ENCODE assay signal across 9 mouse cellular contexts in genomic region chr9:48834006-48834405, GRCm38 (mm10). TPM values are rescaled to one million over a fixed set of nuclear protein-coding genes. Genes with fewer than 3 reads are reported as not detected.
DNase-seq lines count a peak whose midpoint lies in the region; ATAC-seq and TF ChIP-seq lines count a peak whose summit lies in the region.
"Had no signal": no experiment of that assay in that cellular context is flagged by ENCODE, and none has a peak within 500 bp of the region (broad histone marks: within the 10 kb centered on the region; RNA-seq: fewer than 3 reads in every experiment).

No protein-coding gene starts in this region.

- peak overlapping the region; percentile 92 for H3K4me3 ChIP-seq in gastrocnemius, adult 2 months
- peak overlapping the region; percentile 79 for H3K4me3 ChIP-seq in G1E (ENCODE audit: low read depth, low read length)
- H3K4me3 ChIP-seq in heart, postnatal 0 days (ENCODE audit: low read depth, low read length): peak overlapping the region; percentile 87
- peak overlapping the region; percentile 62; the same call in 1 of the 2 replicates for H3K4me3 ChIP-seq in liver, embryonic 13.5 days (replicated peaks)
- H3K4me3 ChIP-seq in cerebellum, adult 2 months (replicated peaks; ENCODE audit: insufficient read depth, low read depth, low read length): no peak overlapping the region

- peaks cover 48% of the 10 kb centered on the region for H3K36me3 ChIP-seq in G1E (replicated peaks)
- H3K36me3 ChIP-seq in heart, postnatal 0 days (replicated peaks; ENCODE audit: control insufficient read depth, insufficient read depth, low read length): peaks cover 47% of the 10 kb centered on the region
- no peaks in the 10 kb centered on the region for H3K36me3 ChIP-seq in liver, embryonic 13.5 days

- H3K4me2 ChIP-seq in heart, postnatal 0 days (ENCODE audit: low read depth, low read length): peak overlapping the region; percentile 78
- peak overlapping the region; percentile 78; the same call in 1 of the 2 replicates for H3K4me2 ChIP-seq in liver, embryonic 13.5 days

- intact Hi-C loops in gastrocnemius, adult 2 months (cut with DNase I): no loop called here
- intact Hi-C loops in gastrocnemius, postnatal 14 days (cut with DNase I; ENCODE audit: low total_unique reads): no loop called here

- TF ChIP-seq POLR2A in cerebellum, adult 2 months (IDR thresholded peaks at IDR 0.05; ENCODE audit: borderline replicate concordance, insufficient read depth, low read length): no peak

- H3K27me3 ChIP-seq in G1E (ENCODE audit: insufficient read depth, low read length): peaks cover 25% of the 10 kb centered on the region
- peaks cover 8% of the 10 kb centered on the region; the same call in 1 of the 2 replicates for H3K27me3 ChIP-seq in heart, postnatal 0 days (ENCODE audit: control insufficient read depth, insufficient read depth, low read length)
- H3K27me3 ChIP-seq in liver, embryonic 13.5 days: peaks cover 89% of the 10 kb centered on the region
- H3K27me3 ChIP-seq in cerebellum, adult 2 months (ENCODE audit: control insufficient read depth, insufficient read depth, low read length): no peaks in the 10 kb centered on the region; the same call in 1 of the 2 replicates

- WGBS in heart, postnatal 0 days: 42% methylated on average over 4 of the region's 4 CpGs
- WGBS in liver, embryonic 13.5 days (ENCODE audit: insufficient replicate concordance): 34% methylated on average over 4 of the region's 4 CpGs
- 49% methylated on average over 4 of the region's 4 CpGs for WGBS in cerebellum, adult 2 months

- H3K27ac ChIP-seq in gastrocnemius, adult 2 months: peak overlapping the region; percentile 99
- no peak overlapping the region for H3K27ac ChIP-seq in heart, postnatal 0 days (ENCODE audit: low read depth)
- no peak overlapping the region for H3K27ac ChIP-seq in liver, embryonic 13.5 days
- no peak overlapping the region for H3K27ac ChIP-seq in cerebellum, adult 2 months (ENCODE audit: insufficient read depth, low read length)

- no peak for TF ChIP-seq CTCF in gastrocnemius, adult 2 months (IDR thresholded peaks at IDR 0.05)
- TF ChIP-seq CTCF in G1E (IDR thresholded peaks at IDR 0.05; ENCODE audit: low read depth, low read length): no peak
- TF ChIP-seq CTCF in heart, postnatal 0 days (IDR thresholded peaks at IDR 0.05; ENCODE audit: low read depth): no peak
- no peak for TF ChIP-seq CTCF in cerebellum, adult 2 months (IDR thresholded peaks at IDR 0.05; ENCODE audit: borderline replicate concordance, insufficient read depth, low read depth, low read length)

- H3K9me3 ChIP-seq in G1E (replicated peaks): no peaks in the 10 kb centered on the region
- no peaks in the 10 kb centered on the region for H3K9me3 ChIP-seq in heart, postnatal 0 days (replicated peaks; ENCODE audit: control insufficient read depth, low read length)
- no peaks in the 10 kb centered on the region for H3K9me3 ChIP-seq in liver, embryonic 13.5 days (replicated peaks)

- no peak for TF ChIP-seq EP300 in heart, postnatal 0 days (IDR thresholded peaks at IDR 0.05; ENCODE audit: low read depth)

- peaks cover 76% of the 10 kb centered on the region for H3K4me1 ChIP-seq in G1E (ENCODE audit: insufficient read depth, low read depth, low read length)
- H3K4me1 ChIP-seq in heart, postnatal 0 days (ENCODE audit: control insufficient read depth, insufficient read depth): peaks cover 32% of the 10 kb centered on the region
- peaks cover 27% of the 10 kb centered on the region for H3K4me1 ChIP-seq in liver, embryonic 13.5 days (replicated peaks)
- no peaks in the 10 kb centered on the region for H3K4me1 ChIP-seq in cerebellum, adult 2 months (ENCODE audit: control insufficient read depth, insufficient read depth, low read length)

- DNase-seq in gastrocnemius, adult 2 months: peak; percentile 66
- no peak for DNase-seq in gastrocnemius, postnatal 14 days
- no peak for DNase-seq in G1E (ENCODE audit: low spot score)
- DNase-seq in heart, postnatal 0 days (ENCODE audit: low spot score): no peak
- DNase-seq in liver, embryonic 13.5 days: no peak
- DNase-seq in cerebellum, adult 2 months: no peak
- no peak for DNase-seq in cerebellum, postnatal 4 days (ENCODE audit: low spot score in 2 of 2)
- DNase-seq in urinary bladder, adult 18-20 months (ENCODE audit: low spot score in 2 of 2): no peak
- DNase-seq: layer of hippocampus, postnatal 36 days had no signal

- no peak for ATAC-seq in G1E (ENCODE audit: extremely low read depth, insufficient number of reproducible peaks, low FRiP score, poor library complexity, severe bottlenecking)
- no peak for ATAC-seq in heart, postnatal 0 days (ENCODE audit: insufficient read depth, low read depth)
- no peak for ATAC-seq in liver, embryonic 13.5 days (ENCODE audit: low read depth)

- peak overlapping the region; percentile 91 for H3K9ac ChIP-seq in heart, postnatal 0 days (replicated peaks; ENCODE audit: low read depth, low read length)
- no peak overlapping the region for H3K9ac ChIP-seq in liver, embryonic 13.5 days

RNA-seq across cellular contexts. Expression of gene Zbtb16, which starts 2.0 kb away (rescaled TPM):
- 100 to 1,000 TPM; 163 to 166 TPM for total RNA-seq in gastrocnemius, adult 2 months (2021)
- 100 to 1,000 TPM in 1 of 2 experiments, 10 to 100 TPM in 1; 70.1 to 157 TPM for total RNA-seq in gastrocnemius, postnatal 14 days (2021)
- 35.0 and 45.5 TPM in 2 replicates for total RNA-seq in G1E (2014; fragmentation: Nextera tagmentation)
- total RNA-seq in G1E (2017): 9.7 and 10.6 TPM in 2 replicates
- 18.4 and 20.0 TPM in 2 replicates for polyA plus RNA-seq in G1E (2012)
- total RNA-seq in heart, postnatal 0 days (2014; rRNA removed; ENCODE audit: low replicate concordance): 54.7 and 65.0 TPM in 2 replicates
- polyA plus RNA-seq in heart, postnatal 0 days (2015; fragmentation: Nextera tagmentation; extraction: Ambion mirVana): 1.8 and 5.0 TPM in 2 replicates
- 0.74 and 0.77 TPM in 2 replicates for polyA plus RNA-seq in liver, embryonic 13.5 days (2015; fragmentation: Nextera tagmentation; extraction: Ambion mirVana)
- 5.0 and 8.5 TPM in 2 replicates for polyA plus RNA-seq in cerebellum, adult 2 months (2012; rRNA removed)
